24 mouse cellular contexts compared by ENCODE assay signal in the genomic region with DNA sequence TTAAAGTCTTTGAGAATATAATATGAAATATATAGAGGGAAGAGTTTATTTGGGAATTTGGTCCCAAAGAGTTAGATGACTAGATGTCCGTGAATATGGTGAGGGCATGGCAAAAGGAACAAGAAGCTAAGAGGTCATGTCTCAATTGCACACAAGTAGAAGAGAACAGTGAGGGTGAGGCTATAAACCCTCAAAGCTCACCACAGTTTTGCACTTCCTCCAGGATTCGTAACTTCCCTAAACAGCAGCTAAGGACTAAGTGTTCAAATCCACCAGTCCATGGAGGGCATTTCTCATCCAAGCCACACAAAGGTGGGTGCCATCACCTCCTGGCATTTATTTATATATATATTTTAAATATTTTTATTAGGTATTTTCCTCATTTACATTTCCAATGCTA. TPM values are rescaled to one million over a fixed set of nuclear protein-coding genes. Genes with fewer than 3 reads are reported as not detected.
"Had no signal": no experiment of that assay in that cellular context is flagged by ENCODE, and none has a peak within 500 bp of the region (broad histone marks: within the 10 kb centered on the region; RNA-seq: fewer than 3 reads in every experiment).

No protein-coding gene starts in this region.

- H3K4me2 ChIP-seq: kidney, embryonic 15.5 days; limb, embryonic 13.5 days; liver, embryonic 12.5 days; liver, embryonic 15.5 days; lung, embryonic 15.5 days; midbrain, embryonic 11.5 days; neural tube, embryonic 12.5 days; neural tube, embryonic 15.5 days had no signal

- H3K9ac ChIP-seq: kidney, embryonic 15.5 days; limb, embryonic 13.5 days; liver, embryonic 12.5 days; liver, embryonic 15.5 days; lung, embryonic 15.5 days; neural tube, embryonic 12.5 days; neural tube, embryonic 15.5 days had no signal

- H3K9me3 ChIP-seq: kidney, embryonic 15.5 days; limb, embryonic 10.5 days; limb, embryonic 13.5 days; liver, embryonic 12.5 days; liver, embryonic 15.5 days; lung, embryonic 15.5 days; neural tube, embryonic 12.5 days; neural tube, embryonic 15.5 days had no signal

- H3K27me3 ChIP-seq: kidney, embryonic 15.5 days; limb, embryonic 13.5 days; liver, embryonic 12.5 days; liver, embryonic 15.5 days; lung, embryonic 15.5 days; neural tube, embryonic 12.5 days; neural tube, embryonic 15.5 days had no signal

- DNase-seq: kidney, adult 8-10 months; kidney, postnatal 10 days; kidney, postnatal 36 days; layer of hippocampus, adult 9-11 months; liver; lung, adult 18-20 months; lung, postnatal 14 days; midbrain, embryonic 14.5 days; right cerebral cortex, adult 18-20 months; right cerebral cortex, postnatal 14 days; right cerebral cortex, postnatal 4 days; thymus, postnatal 25 days had no signal

- H3K4me1 ChIP-seq: lung, embryonic 15.5 days; neural tube, embryonic 12.5 days; neural tube, embryonic 15.5 days had no signal

- ATAC-seq: liver, embryonic 12.5 days had no signal

- H3K27ac ChIP-seq: kidney, embryonic 15.5 days; limb, embryonic 10.5 days; limb, embryonic 13.5 days; liver, embryonic 12.5 days; liver, embryonic 15.5 days; lung, embryonic 15.5 days; macrophage; neural tube, embryonic 12.5 days; neural tube, embryonic 15.5 days; stomach, postnatal 0 days had no signal

- H3K4me3 ChIP-seq: kidney, embryonic 15.5 days; limb, embryonic 10.5 days; limb, embryonic 13.5 days; liver, embryonic 12.5 days; liver, embryonic 15.5 days; lung, embryonic 15.5 days; neural tube, embryonic 12.5 days; neural tube, embryonic 15.5 days had no signal

RNA-seq across cellular contexts. Expression of gene Chga, which starts 53.7 kb away (rescaled TPM):
- total RNA-seq: megakaryocyte-erythroid progenitor cell, adult 5-6 weeks had no signal
- polyA plus RNA-seq: macrophage had no signal
